Mouse (Mus musculus) frontal cortex, postnatal 36 days (tissue): ENCODE results near the gene Slc44a2.

Experiments used
- DNase-seq, 2 experiments: peaks; one replicate each; pipeline ENCODE4 v3.0.0; 2022; ENCODE audit warnings: low spot score in 2 of 2

The Slc44a2 gene

GRCm38 (mm10) chr9:21370876-21371275 is 50.4 kb downstream of the Slc44a2 start:
- no peak for DNase-seq

- DNase-seq: no peak
These were observed 52.0 kb downstream of the Slc44a2 start for GRCm38 (mm10) chr9:21372508-21372907.

DNA sequence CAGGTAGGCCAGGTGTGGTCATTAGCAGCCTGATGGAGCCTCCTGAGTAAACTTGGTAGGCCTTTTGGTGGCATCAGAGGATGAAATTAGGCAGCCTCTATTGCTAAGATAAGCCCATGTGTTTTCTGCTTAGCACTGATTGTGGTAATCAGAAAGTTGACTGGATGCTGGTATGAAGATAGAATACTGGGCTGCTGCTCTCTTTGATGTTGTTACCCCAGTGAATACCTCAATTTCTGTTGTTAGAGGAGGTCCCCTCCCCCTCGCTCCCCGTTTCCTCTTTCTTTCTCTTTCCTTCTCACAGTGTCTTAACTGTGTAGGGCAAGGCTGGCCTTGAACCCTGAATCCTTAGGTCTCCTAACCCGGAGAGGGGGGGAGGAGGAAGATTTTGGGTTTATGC is 58.7 kb downstream of the Slc44a2 start:
- DNase-seq: no peak

GRCm38 (mm10) chr9:21380868-21381267 is 60.4 kb downstream of the Slc44a2 start:
- DNase-seq: no peak

DNA sequence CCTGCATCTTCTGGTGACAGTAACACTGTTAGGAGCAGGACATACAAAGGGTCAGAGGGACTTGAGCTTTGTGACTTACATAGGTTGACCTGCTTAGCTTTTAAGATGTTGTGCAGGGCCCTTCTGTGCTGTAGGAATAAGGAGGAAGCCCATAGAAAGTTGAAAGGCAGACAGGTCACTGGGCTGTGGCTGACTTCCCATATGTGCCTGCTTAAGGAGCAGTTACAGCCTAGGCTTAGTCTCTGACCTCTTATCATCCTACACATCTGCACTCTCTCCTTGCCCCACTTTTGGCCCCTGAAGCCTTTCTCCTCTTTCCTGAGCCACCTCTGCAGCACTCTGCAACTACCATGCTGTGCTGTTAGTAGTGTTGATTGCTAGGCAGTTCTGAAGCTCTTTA is 63.5 kb downstream of the Slc44a2 start:
- DNase-seq: no peak

GRCm38 (mm10) chr9:21392646-21393175 is 72.2 kb downstream of the Slc44a2 start:
- no peak for DNase-seq

DNA sequence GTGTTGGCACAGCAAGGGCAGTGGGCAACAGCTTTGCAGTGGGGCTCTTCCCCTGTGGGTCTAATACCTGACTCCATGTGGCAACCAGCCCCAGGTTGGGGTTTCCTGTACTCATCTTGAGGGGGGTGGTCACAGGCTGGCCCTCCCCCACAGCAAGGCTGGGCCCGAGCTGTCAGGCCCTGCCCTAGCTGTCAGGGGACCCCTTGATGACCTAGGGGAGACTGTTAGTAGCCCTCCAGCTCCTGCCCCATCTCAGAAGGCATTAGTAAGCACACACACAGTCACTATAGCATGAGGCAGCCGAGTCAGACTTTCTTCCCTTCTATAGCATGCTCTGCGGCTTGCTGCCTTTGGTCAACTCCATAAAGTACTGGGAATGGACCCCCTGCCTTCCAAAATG is 75.2 kb downstream of the Slc44a2 start:
- no peak for DNase-seq

DNA sequence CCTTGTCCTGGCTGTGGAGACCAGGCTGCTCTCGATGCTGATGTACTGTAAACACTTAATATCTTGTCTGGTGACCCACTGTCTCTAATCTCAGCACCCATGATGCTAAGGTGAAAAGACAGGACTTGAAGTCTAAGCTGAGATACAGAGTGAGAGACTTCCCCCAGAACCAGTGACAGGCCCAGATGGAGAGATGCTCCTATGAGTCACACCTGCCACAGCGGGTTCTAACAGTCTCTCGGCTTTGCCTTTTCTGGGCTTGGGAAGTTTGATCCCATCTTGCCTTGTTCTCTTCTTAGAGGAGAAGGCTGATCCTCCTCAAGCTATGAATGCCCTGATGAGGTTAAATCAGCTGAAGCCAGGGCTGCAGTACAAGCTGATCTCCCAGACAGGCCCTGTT is 76.7 kb downstream of the Slc44a2 start:
- DNase-seq: no peak

DNA sequence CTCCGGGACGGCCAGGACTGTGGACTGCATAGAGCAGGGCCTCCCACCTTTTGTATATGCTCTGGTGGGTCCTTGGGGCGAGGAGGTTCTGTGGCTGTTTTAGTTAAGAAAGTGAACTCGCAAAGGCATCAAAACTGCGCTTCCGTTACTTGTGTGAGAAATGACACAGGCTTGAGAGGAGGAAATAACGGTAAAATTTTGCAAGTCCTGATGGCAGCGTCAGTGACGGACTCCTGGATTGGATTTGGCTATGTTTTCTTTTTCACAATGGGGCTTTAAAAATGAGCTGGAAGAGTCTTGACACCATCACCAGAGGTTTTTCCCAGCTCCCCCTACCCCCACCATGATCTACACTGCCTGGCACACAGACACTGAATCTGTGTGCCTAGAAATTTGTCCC is 80.5 kb downstream of the Slc44a2 start:
- DNase-seq: no peak

DNA sequence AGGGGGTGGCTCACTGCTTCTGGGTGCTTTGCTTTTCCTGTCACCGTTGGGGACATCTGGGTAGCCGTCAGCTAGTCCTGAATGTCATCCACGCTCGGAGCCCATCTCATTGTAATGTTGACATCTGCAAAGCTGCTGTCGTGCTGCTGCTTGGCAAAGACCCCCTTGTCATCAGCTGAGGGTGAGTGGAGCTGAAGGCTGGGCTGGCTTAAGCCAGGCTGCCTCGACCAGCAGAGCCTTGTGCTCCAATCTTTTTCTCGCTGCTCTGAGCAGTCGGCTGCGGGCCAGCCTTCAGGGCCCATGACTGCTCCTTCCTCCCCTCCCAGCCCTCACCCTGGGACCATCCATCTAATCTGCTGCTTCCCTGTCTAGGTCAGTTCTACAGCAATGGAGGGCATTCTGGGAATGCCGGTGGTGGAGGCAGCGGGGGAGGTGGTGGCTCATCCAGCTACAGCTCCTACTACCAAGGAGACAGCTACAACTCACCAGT is 82.3 kb downstream of the Slc44a2 start:
- no peak for DNase-seq

- no peak for DNase-seq
These were observed 83.2 kb downstream of the Slc44a2 start for GRCm38 (mm10) chr9:21403745-21404144.
